Mouse (Mus musculus) CD8-positive naive resting alpha-beta T cell, adult 2 months (primary cell): ENCODE results near the gene Inpp4a.
A peak's percentile ranks its signal among the peaks of the same experiment; 100 is the strongest.

Experiments used
- DNase-seq, 2 experiments: peaks; one replicate each; pipeline ENCODE4 v3.0.0; 2022; ENCODE audit warnings: low read depth in 2 of 2, low spot score in 2 of 2

The Inpp4a gene

GRCm38 (mm10) chr1:37299540-37300491 is at the start of gene Inpp4a:
Inpp4a (plus strand) TSS chr1:37299865.
- peak; percentile 93 to 95 for DNase-seq

GRCm38 (mm10) chr1:37250643-37251310 is 48.9 kb upstream of the Inpp4a start:
- DNase-seq = peak; percentile 64 to 74

GRCm38 (mm10) chr1:37258443-37258842 is 41.2 kb upstream of the Inpp4a start:
- no peak for DNase-seq

GRCm38 (mm10) chr1:37272464-37272863 is 27.2 kb upstream of the Inpp4a start:
- peak; percentile 57 to 68 for DNase-seq

GRCm38 (mm10) chr1:37286556-37286955 is 13.1 kb upstream of the Inpp4a start:
- DNase-seq = no peak

GRCm38 (mm10) chr1:37287748-37288147 is 11.9 kb upstream of the Inpp4a start:
- no peak for DNase-seq

DNA sequence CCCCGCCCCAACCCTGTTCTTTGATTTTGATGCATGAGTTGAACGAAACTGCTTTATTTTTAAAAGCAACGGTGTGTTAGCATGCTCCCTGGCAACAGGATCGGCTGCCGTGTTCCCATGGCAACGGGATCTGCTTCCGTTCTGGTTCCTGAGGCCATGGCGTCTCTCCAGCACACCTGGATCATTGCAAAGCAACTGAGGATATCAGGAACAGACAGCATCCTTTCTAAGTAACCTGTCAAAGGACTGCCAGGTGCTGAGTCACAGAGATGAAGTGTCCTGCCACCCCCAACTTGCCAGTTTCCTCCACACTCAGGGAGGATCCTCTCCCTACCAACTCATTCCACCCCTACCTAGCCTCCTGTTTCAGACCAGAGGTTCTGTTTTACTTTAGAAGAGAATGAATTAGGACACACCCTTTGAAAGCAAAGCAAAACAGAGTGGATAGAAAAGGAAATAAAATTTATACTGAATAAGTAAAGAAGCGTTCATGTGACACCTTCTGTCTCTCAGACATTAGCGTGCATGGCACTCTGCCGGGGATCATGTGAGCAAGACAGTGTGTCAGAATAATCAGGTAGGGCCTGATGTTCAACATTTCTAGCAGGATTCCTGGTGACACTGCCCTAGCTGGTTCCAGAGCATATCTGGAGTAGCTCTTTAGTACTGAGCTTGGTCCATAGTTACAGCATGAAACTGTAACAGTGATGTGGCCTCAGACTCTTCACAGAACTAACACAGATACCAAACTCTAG is 11.3 kb upstream of the Inpp4a start:
- DNase-seq = no peak

- DNase-seq = no peak
Measured at GRCm38 (mm10) chr1:37288941-37289340, 10.7 kb upstream of the Inpp4a start.

DNA sequence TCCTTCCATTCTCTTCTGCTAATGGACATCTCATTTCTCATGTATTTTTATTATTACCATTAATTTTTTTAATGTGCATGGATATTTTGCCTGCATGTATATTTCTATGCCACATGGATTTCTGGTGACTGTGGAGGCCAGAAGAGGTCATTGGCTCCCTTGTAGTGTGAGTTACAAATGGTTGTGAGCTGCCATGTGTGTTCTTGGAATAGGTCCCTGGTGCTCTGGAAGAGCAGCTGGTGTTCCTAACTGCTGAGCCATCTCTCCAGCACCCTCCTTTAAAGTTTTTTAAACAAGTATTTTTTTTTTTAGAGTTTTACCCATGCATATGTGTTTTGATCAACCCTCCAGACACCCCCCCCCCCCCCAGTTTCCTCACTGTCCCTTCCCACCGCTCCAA is 3.3 kb upstream of the Inpp4a start:
- no peak for DNase-seq

DNA sequence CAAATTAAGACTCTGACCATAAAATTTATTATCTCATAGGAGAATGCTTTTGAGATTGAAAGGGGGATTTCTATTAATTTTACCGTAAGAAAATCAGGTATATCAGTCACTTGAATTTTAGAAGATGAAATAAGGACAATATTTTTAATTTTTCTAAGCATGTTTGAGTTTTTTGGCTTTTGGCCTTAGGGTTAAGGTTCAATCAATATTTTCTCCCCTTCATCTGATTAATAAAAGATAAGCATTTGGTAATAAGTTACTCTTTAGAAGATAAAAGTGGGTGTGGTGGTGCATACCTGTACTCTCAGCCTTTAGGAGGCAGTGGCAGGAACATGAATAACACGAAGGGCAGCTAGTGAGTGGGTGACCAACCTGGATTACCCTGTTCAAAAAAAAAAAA is 761 bp upstream of the Inpp4a start:
- DNase-seq = no peak

DNA sequence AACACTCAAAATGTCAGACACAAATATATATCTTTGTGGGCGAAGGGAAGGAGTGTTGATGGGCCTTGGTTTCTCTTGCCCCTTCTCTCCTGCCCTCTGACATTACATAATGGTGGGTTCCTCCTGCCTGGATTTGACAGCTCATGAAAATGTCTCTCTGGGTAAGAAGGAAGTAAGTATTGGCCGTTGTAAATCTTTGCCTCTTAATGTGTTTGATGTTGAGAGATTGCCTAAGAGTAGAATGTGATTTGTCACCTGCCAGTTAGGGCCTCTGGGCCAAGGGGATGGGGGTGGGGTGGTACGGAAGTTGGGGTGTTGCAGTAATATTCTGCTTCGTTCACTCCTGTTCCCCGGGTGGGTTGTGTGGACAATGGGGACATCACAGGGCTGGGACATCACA is 985 bp downstream of the Inpp4a start:
- DNase-seq = peak; percentile 10 to 16

DNA sequence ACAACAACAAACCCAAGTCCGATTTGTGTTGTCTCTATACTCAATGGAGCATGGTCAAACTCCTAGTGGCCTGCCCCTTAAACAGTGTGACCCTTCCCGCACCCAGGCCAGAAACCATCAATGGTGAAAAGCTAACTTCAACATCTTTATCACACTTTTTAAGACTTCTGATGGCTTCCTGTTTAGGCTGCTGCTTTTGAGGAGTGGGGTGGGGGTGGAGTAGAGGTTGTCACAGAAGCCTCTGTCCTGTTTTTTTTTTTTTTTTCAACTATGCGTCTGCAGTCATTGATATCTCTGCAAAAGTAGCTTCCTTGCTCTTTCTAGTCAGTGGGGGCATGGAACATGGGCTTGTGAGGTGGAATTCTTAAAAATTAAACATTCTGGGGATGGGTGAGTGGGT is 3.1 kb downstream of the Inpp4a start:
- DNase-seq = no peak

DNA sequence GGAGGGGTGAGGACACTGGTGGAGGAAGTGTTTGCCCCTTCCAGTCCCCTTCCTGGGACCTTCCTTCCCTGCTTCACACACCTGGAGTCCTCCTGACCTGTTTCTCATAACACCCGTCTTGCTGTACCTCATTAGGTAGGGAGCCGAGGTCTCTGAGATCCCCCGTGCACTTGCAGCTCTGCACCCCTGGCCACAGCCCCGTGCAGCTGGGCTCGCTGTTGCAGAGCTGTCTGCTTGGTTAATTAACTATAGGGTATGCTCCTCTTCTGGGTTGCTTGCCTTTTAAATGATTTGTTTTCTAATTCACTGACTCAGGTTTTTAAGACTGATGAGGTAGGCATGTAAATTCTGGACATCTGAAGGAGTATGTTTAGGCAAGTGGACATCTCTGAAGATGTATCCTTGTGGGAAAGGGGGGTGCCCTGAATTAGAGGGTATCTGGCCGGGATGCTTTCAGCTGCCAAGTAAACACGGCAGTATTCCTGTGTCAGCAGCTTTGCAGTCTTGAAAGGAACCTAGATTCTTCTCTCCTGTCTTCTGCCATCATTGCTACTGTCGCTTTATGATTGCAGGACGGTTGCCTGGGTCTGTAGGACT is 6.1 kb downstream of the Inpp4a start:
- no peak for DNase-seq

DNA sequence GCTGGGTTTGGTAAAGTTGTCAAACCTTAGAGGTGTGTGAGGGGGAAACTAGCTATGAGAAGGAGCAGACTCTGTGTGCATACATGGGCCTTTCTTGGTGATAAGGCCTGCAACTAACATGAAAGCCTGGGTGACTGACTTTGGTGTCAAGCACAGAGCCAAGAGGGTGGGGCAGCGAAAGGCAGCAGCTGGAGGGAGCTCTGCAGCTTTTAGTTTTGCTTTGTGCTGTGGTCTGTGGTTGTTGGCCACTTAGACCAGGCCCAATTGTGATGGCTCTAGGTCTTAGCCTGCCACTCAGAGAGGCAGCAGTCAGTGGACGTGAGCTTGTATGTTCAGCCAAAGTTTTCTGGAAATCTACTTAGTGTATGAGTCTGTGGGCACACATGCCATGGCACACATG is 7.9 kb downstream of the Inpp4a start:
- DNase-seq = no peak

GRCm38 (mm10) chr1:37308021-37308742 is 8.5 kb downstream of the Inpp4a start:
- DNase-seq = no peak

- DNase-seq = no peak
Measured at GRCm38 (mm10) chr1:37308743-37309100, 9.1 kb downstream of the Inpp4a start.

- DNase-seq = no peak
Measured at GRCm38 (mm10) chr1:37309939-37310515, 10.4 kb downstream of the Inpp4a start.

- DNase-seq = no peak
Measured at GRCm38 (mm10) chr1:37314338-37314737, 14.7 kb downstream of the Inpp4a start.

- peak; percentile 23 to 30 for DNase-seq
Measured at GRCm38 (mm10) chr1:37317644-37318285, 18.1 kb downstream of the Inpp4a start.

DNA sequence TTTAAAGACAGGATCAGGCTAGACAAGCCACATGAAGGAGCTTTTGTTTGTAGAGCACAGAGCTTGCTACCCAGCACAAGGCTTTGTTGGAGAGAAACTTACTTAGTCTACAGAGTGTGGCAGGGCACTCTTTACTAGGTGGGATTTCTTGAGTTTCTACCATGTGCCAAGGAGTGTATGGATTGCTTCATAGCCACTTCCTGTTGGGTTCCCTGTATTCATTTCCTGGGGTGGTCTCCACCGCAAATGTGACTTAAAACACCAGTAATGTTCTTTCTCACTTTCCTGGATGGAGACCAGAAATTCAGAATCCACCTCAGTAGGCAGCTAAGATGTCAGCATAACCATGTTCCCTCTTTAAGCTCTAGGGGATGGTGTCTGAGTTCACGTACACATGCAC is 18.9 kb downstream of the Inpp4a start:
- no peak for DNase-seq
